Mouse (Mus musculus) thymus, postnatal 10 days (tissue): ENCODE results near the gene Glp2r.

Experiments
- DNase-seq, 2 experiments: peaks; one replicate each; pipeline ENCODE4 v3.0.0; 2021; ENCODE audit warnings: low spot score in 2 of 2

The Glp2r gene

DNA sequence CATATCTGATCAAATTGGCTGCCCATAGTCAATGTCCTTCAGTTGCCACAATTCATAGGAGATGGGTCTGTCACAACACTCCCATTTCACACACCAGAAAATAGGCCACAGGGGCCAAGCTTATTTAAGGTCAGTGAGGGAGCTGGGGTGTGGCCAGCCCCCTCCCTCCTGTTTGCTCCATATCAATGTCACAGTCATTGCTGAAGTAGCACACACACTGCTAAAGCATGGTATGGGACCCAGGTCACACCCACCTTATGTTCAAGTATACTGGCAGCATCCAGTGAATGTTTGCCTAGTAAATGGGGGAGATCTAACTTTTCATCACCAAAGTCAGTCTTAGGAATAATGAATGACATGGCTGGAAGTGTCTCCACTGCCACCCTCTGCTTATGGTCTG, 42.2 kb downstream of the Glp2r start:
- no peak for DNase-seq

DNA sequence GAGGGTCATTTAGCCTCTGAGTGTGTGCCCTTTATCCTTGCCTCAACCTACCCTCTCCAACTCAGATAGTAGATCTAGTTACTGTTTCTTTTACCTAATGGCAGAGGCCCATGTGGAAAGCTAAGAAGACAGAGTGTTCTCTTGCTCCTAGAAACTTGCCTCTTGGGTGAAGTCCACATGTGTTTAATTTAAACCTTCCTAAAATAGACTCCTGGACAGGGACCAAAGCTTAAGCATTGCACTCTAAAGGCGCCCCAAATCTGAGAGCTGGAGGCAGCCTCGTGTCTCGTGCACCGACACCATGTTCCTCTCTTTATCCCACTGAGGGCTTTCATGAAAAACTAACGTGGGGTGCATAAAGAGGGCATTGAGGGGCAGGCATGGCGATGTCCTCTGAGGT, 43.9 kb downstream of the Glp2r start:
- DNase-seq, result no peak

GRCm38 (mm10) chr11:67723231-67724013, 47.5 kb downstream of the Glp2r start:
- DNase-seq, result no peak

- DNase-seq, result no peak
Observed at GRCm38 (mm10) chr11:67722399-67723156, 48.4 kb downstream of the Glp2r start.

DNA sequence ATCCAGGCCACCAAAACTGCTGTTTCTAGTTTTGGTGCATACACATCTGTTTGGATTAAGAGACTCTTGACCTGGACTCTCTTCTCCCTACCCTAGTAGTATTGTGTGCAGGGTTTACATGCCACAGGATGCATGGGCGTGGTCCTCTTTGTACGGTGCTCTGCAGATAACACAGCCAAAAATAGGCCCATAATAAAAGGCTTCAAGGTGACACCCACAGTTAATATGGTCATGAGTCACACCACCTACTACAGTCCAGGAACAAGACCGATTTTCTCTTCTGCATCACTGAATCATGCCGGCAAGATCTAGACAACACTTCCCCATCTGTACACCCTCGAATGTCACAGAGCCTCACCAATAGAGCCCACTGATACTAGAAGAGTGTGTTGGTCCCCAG, 49.5 kb downstream of the Glp2r start:
- DNase-seq, result no peak

- no peak for DNase-seq
Observed at GRCm38 (mm10) chr11:67715382-67715781, 55.6 kb downstream of the Glp2r start.

GRCm38 (mm10) chr11:67712976-67713375, 58.0 kb downstream of the Glp2r start:
- DNase-seq, result no peak

- DNase-seq, result no peak
Observed at GRCm38 (mm10) chr11:67694703-67695376, 76.1 kb downstream of the Glp2r start, which contains the start of gene Rcvrn. Gene Rcvrn, plus strand, starts transcription at chr11:67695326.

DNA sequence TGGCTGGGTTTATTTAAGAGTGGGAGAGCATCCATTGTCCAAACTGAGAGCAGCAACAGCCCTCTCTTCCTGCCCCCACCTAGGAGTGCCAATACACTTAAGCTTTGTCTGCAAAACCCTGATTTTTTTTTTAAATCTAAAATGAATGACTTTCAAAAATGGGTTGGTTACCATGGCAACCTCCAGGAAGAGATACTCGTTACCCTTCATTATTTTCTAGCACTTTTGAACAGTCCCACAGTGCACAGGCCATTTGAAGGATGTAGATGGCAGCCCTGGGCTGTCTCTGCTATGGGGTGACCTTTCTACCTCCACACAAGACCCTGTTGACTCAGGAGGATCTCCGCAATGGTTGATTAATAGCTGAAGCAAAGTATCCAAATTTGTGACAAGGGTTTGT, 84.8 kb downstream of the Glp2r start:
- DNase-seq, result no peak

DNA sequence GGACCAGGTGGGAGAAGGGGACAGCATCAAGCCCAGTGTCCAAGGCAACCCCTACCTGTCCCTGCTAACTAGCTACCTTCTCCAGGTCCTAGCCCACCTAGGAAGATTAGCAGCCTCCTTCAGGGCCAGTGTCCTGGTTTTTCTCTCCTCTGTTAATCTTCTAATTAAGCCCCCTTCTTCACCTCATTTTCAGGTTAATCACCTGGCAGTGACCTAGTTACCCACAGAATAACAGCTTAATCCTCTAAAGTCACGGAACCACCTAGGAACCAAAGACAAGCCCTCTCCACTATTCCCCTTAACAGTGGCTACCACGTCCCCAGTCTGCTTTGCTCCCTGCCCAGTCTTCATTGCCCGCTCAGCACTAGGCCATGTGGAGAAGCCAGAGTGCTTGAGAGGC, 89.1 kb downstream of the Glp2r start:
- DNase-seq, result no peak

DNA sequence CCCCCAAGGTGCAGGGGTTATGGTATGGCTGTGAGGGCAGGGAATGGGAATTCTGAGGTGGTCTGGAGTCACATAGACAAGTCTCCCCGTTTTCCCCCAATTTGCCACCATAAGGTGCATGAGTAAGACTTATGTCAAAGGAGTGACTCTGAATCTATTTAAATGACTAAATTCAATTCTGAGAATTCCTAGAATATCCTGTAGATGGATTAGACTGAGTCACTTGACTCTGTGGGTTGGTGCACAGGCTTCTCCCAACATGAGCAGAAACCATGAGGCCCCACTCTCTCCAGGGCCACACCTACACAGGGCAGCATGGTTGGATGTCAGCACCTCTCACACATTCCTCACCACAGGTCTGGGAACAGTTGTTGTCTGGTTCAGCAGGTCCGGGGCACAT, 91.0 kb downstream of the Glp2r start:
- DNase-seq, result no peak

GRCm38 (mm10) chr11:67679300-67679699, 91.7 kb downstream of the Glp2r start:
- DNase-seq, result no peak

DNA sequence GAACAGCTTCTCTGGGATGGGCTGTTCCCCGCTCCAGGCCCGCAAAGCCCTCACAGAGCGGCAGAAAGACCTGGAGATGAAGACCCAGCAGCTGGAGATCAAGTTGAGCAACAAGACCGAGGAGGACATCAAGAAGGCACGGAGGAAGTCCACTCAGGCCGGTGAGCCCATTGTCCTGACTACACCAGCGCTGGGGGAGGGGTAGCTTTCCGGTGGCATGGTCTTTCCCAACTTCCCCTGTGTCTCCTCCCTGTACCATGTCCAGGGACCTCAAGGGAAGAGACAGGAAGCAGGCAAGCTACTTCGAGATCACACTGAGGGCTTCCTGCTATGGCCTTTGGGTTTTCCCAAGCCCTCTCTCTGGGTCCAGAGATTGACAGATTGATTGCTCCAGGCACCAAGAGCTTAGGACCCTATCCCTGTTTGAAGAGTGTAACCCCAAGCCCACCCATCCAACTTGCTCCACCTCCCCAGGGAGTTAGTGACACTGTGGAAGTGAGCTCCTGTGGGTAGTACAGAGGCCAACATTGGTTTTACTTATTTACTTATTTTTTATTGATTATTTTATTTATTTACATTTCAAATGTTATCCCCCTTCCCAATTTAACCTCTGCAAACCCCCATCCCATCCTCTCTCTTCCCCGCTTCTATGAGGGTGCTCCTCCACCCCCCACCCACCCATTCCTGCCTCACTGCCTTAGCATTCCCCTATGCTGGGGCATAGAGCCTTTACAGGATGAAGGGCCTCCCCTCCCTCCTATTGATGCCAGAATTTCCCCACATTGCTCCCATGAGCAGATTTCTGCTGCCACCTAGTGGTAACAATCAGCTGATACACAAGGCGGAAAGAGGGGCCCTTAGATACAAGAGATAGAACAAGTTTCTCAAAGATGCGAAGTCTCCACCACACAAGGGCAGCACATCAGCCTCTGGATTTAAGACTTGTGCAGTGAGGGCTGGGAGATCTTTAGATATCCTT, 95.1 kb downstream of the Glp2r start:
- DNase-seq, result peak in 1 of 2 experiments; percentile 56

GRCm38 (mm10) chr11:67672140-67672539, 98.8 kb downstream of the Glp2r start:
- no peak for DNase-seq

- DNase-seq, result no peak
Observed at GRCm38 (mm10) chr11:67670031-67670430, 100.9 kb downstream of the Glp2r start.

DNA sequence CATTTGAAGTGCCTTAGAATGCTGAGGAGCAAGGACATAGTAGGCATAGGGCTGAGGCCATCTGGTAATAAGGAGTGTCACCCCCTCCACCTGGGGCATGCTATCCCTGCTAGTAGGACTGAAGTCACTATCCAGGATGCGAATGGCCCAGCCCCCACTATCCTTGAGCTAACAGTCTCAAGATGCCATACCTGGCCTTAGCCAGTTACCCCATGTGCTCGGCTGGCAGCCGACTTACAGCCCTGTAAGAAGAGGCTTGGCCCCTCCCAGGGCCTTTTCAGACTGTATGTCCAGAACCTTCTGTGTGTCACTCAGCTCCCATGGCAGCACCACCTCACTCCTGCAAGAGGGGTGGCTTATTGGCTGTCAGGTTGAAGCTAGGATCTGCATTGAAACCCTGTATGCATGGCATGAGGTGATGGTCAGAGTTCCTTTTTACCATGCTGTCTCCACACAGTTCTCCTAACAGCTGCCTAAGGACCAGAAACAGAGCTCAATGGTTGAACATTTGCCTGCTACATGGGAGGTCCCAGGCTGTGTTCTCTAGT, 102.4 kb downstream of the Glp2r start:
- DNase-seq, result no peak

DNA sequence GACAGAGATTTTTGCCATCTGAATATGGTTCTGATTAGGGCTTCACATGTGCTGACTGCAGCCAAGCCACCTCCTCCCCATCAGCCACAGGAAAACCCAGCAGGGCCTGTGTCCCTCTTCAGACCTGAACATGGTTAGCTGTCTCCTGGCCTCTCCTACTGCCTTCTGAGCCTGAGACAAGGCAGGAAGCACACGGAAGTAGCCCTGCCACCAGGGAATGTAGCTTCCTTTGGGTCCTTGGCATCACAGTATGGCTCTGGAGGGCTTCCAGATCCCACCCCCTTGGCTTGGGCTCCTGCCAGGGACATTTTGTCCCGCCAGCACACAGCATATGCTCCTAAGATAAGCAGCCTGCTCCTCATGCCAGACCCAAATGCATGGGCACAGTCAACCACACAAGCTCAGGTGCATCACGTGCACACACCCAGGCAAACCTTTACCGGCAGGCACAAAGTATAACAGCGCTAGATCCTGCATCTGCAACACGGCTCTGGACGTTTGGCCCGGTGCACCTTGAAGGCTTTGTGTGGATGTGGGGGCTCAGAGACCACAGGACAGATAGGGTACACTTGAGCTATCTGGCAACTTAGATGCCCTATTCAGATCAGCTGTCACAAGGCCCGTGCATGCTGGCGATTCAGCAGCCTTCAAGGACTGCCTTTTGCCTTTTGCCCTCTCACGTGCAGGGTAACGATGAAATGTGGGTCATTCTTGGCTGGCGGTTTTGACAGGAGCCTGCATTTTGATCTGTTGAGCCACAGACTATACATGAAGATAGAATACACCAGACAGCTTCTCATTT, 103.2 kb downstream of the Glp2r start:
- DNase-seq, result no peak

DNA sequence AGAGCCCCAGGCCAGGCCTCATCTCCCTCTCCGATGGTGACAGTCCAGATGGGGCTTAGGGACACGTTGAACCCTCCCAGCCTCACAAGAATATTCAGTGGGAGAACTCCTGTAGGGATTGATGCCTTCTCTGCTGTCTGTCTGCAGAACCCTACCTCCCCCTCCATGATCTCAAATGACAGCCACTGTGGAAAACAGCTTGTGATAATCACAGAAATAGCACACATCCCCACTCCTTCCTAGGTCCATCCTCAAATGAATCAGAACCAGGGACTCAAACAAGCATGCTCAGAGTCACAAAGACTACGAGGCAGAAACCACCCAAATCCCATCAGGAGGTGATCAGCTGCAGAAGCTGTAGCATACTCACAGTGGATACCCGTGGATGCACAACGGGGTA, 104.8 kb downstream of the Glp2r start:
- no peak for DNase-seq

DNA sequence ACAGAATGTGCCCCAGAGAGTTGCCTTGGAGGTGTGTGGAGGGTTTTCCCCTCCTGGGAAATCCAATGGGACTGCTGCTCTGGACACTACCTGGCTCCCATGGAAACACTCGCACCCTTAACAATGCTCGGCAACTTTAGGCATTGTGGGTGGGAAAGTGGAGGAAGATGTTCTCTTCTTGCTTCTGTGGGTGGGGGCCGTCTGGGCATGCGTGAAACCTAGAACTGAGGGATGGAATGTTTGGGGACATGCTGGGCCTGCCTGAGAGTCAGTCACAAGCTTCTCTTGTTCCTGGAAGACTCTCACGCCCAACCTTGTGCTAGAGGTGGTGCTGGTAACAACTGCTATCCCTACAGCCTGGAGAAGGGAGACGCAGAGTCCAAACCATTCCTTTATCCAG, 106.0 kb downstream of the Glp2r start:
- DNase-seq, result no peak

DNA sequence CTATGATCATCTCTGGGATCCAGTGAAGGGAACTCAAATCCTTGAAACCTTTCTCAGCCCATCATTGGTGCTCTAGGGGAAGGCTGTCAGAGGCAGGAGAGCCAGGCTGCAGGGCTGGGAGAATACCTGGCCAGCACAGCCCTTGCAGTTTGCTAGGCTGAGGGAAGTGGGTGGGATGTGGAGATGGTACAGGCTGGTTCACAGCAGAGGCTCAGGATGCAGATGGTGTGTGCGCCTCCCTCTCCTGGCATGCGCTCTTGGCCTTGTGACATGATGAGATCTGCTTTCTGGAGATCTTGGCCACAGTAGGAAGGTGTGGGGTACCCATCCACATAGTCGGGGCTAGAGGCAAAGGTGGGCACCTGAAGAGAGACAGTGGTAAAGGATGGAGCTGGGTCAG, 106.7 kb downstream of the Glp2r start:
- no peak for DNase-seq
